Mouse (Mus musculus): Measurements from ENCODE around the gene Gm39566. TPM values are rescaled to one million over a fixed set of nuclear protein-coding genes. Genes with fewer than 3 reads are reported as not detected.

Gene Gm39566
- polyA plus RNA-seq, 1 experiment from 2014 or later: not detected

DNA sequence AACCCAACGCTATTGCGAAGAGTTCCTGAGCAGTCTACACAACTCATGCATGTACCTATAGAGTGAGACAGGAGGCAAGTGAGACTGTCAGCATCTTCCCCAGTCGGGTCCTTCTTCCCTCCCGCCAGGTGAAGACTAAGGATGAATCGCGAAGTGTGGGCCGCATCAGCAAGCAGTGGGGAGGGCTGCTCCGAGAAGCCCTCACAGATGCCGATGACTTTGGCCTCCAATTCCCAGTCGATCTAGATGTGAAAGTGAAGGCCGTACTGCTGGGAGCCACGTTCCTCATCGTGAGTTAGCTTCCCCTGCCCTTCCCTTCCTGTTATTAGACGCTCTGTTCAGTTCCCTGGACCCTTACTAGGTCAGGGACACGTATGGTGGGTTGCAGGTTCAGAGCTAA lies 34.8 kb upstream of the Gm39566 start:
- Histone ChIP-seq H3K4me3 (ENCODE audit: low read length) (no peak overlapping the region), H3K27ac (ENCODE audit: low read depth, low read length) (no peak overlapping the region), H3K9me3 (ENCODE audit: control insufficient read depth, low read length) (no peaks in the 10 kb centered on the region), H3K36me3 (ENCODE audit: control insufficient read depth, insufficient read depth, low read length) (peaks cover 43% of the 10 kb centered on the region), H3K4me2 (replicated peaks; ENCODE audit: low read depth, low read length) (no peak overlapping the region), H3K4me1 (ENCODE audit: control insufficient read depth, insufficient read depth, low read length) (peaks cover 8% of the 10 kb centered on the region; the same call in 1 of the 2 replicates), H3K9ac (ENCODE audit: low read depth, low read length) (no peak overlapping the region), H3K27me3 (ENCODE audit: control insufficient read depth, insufficient read depth, low read length) (no peaks in the 10 kb centered on the region)
- 93% methylated on average over 15 of the region's 15 CpGs for whole genome bisulfite sequencing
- no peak for ATAC-seq (ENCODE audit: low FRiP score, low TSS enrichment)

DNA sequence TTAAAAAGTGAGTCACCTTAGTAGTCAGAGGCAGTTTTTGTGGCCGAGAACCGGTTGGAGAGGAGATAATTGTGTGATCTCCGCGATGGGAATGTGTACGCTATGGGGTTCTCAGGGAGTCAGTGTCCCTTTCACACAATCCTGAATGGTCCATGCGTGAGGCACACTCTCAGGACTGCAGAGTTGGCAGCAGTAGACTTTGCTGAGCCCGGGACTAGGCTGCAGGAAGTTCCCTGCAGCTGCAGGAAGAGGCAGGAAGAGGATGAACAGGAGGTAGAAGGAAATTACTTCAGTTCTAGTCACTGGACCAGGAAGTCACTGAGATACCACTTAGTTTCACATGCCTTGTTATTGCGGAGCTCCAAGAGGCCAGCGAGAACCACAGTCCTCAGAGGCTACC lies 34.0 kb upstream of the Gm39566 start:
- Histone ChIP-seq H3K4me1 (ENCODE audit: control insufficient read depth, insufficient read depth, low read length) (peaks cover 8% of the 10 kb centered on the region; the same call in 1 of the 2 replicates), H3K36me3 (ENCODE audit: control insufficient read depth, insufficient read depth, low read length) (peaks cover 43% of the 10 kb centered on the region)

DNA sequence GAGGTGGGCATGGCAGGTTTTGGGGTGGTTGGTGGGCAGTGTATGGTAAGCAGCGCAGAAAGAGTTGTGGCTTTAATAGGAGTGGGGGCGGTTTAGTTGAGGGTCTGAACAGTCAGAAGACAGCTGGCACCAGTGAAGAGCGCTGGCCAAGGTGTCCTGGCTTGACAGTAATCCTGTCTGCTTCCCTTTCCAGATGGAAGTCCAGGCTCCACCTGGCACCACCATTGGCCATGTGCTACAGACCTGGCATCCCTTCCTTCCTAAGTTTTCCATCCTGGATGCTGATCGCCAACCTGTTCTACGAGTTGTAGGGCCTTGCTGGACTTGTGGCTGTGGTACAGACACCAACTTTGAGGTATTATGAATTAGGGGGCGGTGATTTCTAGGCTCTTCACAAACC lies 32.9 kb upstream of the Gm39566 start:
- Histone ChIP-seq H3K27me3 (ENCODE audit: control insufficient read depth, insufficient read depth, low read length) (no peaks in the 10 kb centered on the region), H3K9ac (ENCODE audit: low read depth, low read length) (no peak overlapping the region), H3K36me3 (ENCODE audit: control insufficient read depth, insufficient read depth, low read length) (peaks cover 43% of the 10 kb centered on the region), H3K27ac (ENCODE audit: low read depth, low read length) (no peak overlapping the region), H3K4me3 (ENCODE audit: low read length) (peak overlapping the region; percentile 80; the same call in 1 of the 2 replicates), H3K9me3 (ENCODE audit: control insufficient read depth, low read length) (no peaks in the 10 kb centered on the region), H3K4me2 (replicated peaks; ENCODE audit: low read depth, low read length) (peak overlapping the region; percentile 82; the same call in 1 of the 2 replicates), H3K4me1 (ENCODE audit: control insufficient read depth, insufficient read depth, low read length) (peaks cover 8% of the 10 kb centered on the region; the same call in 1 of the 2 replicates)
- WGBS: 97% methylated on average over 6 of the region's 6 CpGs
- no peak for ATAC-seq (ENCODE audit: low FRiP score, low TSS enrichment)

More for the DNA sequence above, 34.0 kb upstream of the Gm39566 start:
- Histone ChIP-seq H3K4me3 (ENCODE audit: low read length) (no peak overlapping the region), H3K27me3 (ENCODE audit: control insufficient read depth, insufficient read depth, low read length) (no peaks in the 10 kb centered on the region), H3K9ac (ENCODE audit: low read depth, low read length) (no peak overlapping the region), H3K27ac (ENCODE audit: low read depth, low read length) (no peak overlapping the region), H3K9me3 (ENCODE audit: control insufficient read depth, low read length) (no peaks in the 10 kb centered on the region), H3K4me2 (replicated peaks; ENCODE audit: low read depth, low read length) (no peak overlapping the region)
- ATAC-seq (ENCODE audit: low FRiP score, low TSS enrichment): no peak
- WGBS: 85% methylated on average over 9 of the region's 9 CpGs

DNA sequence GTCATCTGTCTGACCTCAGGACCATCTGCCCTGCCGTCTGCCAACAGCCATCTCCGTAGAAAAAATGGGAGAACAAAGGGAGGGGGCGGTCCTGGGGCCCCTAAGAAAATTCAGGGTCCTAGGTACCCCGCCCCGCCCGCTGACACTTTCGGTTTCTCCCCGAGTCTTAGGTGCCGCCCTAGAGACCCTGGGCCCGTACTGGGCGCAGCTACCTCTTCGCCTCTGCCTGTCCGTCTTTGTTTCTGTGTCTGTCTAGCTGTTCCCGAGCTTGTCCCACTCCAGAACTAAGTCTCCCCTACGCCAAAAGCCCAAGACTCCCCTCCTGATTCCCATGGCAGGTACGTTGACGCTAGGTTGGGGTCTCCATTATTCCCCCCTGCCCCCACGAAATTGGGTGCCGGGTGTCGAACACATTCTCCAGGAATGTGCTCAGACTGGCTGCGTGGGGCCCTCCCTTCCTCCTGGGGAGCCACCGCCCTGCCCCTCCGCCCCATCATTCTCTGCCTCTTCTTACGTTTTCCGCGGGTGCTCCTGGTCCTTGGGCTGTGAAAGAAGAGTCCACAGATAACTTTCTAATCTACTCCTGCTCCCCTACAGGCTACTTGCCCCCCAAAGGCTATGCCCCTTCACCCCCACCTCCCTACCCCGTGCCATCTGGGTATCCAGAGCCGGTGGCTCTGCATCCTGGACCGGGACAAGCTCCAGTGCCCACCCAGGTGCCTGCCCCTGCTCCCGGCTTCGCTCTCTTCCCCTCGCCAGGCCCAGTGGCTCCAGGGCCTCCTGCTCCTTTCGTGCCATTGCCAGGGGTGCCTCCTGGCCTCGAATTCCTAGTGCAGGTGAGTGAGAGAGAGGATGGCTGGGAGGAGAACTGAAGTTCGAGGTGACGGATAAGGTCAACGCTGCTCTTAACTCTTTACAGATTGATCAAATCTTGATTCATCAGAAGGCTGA lies 31.9 kb upstream of the Gm39566 start:
- Histone ChIP-seq H3K27ac (ENCODE audit: low read depth, low read length) (peak overlapping the region; percentile 97), H3K9ac (ENCODE audit: low read depth, low read length) (peak overlapping the region; percentile 86), H3K4me2 (replicated peaks; ENCODE audit: low read depth, low read length) (peak overlapping the region; percentile 82), H3K36me3 (ENCODE audit: control insufficient read depth, insufficient read depth, low read length) (peaks cover 39% of the 10 kb centered on the region), H3K27me3 (ENCODE audit: control insufficient read depth, insufficient read depth, low read length) (no peaks in the 10 kb centered on the region), H3K9me3 (ENCODE audit: control insufficient read depth, low read length) (no peaks in the 10 kb centered on the region), H3K4me3 (ENCODE audit: low read length) (peak overlapping the region; percentile 80), H3K4me1 (ENCODE audit: control insufficient read depth, insufficient read depth, low read length) (peaks cover 8% of the 10 kb centered on the region; the same call in 1 of the 2 replicates)
- peak; percentile 45 for ATAC-seq (ENCODE audit: low FRiP score, low TSS enrichment)
- 7% methylated on average over 37 of the region's 37 CpGs for WGBS

DNA sequence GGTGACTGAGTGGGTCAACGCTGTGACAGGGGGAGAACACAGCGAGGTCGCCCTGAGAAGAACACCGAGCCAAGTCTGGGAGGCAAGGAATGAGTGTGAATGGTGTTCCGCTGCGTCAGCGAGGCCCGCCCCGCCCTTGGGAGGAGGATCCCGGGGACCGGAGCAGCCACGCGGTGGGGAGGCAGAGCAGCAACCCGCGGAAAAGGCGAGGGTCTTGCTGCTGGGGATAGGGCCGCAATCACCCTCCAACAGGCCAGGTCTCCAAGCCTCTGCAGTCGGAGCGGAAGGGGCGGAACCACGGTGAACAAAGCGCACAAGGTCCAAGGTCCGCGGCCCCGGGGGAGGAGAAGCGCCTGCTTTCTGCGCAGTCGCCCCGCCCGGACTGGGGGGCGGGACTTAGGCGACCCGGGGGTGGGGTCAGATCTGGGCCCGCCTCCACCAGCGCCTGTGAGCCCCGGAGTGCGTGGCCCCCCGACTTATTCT lies 31.1 kb upstream of the Gm39566 start, which contains the start of gene Plscr3:
TSS of gene Plscr3 (plus strand) at position 179 of the 483 bp plus-strand sequence.
- peak; percentile 94 for ATAC-seq (ENCODE audit: low FRiP score, low TSS enrichment)
- Histone ChIP-seq H3K4me2 (replicated peaks; ENCODE audit: low read depth, low read length) (peak within 1 kb of the TSS; percentile 82), H3K4me3 (ENCODE audit: low read length) (peak within 1 kb of the TSS; percentile 80), H3K36me3 (ENCODE audit: control insufficient read depth, insufficient read depth, low read length) (peaks cover 32% of the 10 kb centered on the region), H3K27ac (ENCODE audit: low read depth, low read length) (peak within 1 kb of the TSS; percentile 97), H3K9ac (ENCODE audit: low read depth, low read length) (peak within 1 kb of the TSS; percentile 86), H3K27me3 (ENCODE audit: control insufficient read depth, insufficient read depth, low read length) (no peaks in the 10 kb centered on the region), H3K9me3 (ENCODE audit: control insufficient read depth, low read length) (no peaks in the 10 kb centered on the region), H3K4me1 (ENCODE audit: control insufficient read depth, insufficient read depth, low read length) (peaks cover 8% of the 10 kb centered on the region; the same call in 1 of the 2 replicates)
- under 1% methylated on average over 38 of the region's 38 CpGs for WGBS

DNA sequence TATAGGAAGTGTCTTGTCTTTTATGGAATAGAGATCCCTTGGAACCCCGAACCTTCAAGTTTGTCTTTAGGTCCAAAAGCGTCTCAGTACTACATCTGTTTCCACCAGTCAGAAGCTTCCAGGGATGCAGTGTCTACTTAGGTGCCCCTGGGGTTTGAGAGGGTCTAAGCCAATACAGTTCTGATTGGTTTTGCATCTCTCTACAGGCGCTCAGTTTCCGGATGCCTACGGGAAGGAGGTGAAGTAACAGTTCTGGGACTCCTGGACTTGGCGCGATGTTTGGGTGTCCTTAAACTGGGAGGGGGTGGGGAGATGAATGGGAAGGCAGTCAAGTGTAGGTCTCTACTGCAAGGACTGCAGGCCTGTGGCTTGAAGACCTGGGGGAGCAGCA lies 23.6 kb upstream of the Gm39566 start:
- Histone ChIP-seq H3K36me3 (ENCODE audit: control insufficient read depth, insufficient read depth, low read length) (no peaks in the 10 kb centered on the region), H3K4me3 (ENCODE audit: low read length) (peak overlapping the region; percentile 73), H3K9ac (ENCODE audit: low read depth, low read length) (peak overlapping the region; percentile 63), H3K4me1 (ENCODE audit: control insufficient read depth, insufficient read depth, low read length) (peaks cover 42% of the 10 kb centered on the region), H3K27ac (ENCODE audit: low read depth, low read length) (peak overlapping the region; percentile 83), H3K4me2 (replicated peaks; ENCODE audit: low read depth, low read length) (peak overlapping the region; percentile 98), H3K9me3 (ENCODE audit: control insufficient read depth, low read length) (no peaks in the 10 kb centered on the region), H3K27me3 (ENCODE audit: control insufficient read depth, insufficient read depth, low read length) (0 out of 2 replicates have a peak, but pooled peaks cover 2% of the 10 kb centered on the region)
- 2% methylated on average over 7 of the region's 7 CpGs for WGBS
- no peak for ATAC-seq (ENCODE audit: low FRiP score, low TSS enrichment)

DNA sequence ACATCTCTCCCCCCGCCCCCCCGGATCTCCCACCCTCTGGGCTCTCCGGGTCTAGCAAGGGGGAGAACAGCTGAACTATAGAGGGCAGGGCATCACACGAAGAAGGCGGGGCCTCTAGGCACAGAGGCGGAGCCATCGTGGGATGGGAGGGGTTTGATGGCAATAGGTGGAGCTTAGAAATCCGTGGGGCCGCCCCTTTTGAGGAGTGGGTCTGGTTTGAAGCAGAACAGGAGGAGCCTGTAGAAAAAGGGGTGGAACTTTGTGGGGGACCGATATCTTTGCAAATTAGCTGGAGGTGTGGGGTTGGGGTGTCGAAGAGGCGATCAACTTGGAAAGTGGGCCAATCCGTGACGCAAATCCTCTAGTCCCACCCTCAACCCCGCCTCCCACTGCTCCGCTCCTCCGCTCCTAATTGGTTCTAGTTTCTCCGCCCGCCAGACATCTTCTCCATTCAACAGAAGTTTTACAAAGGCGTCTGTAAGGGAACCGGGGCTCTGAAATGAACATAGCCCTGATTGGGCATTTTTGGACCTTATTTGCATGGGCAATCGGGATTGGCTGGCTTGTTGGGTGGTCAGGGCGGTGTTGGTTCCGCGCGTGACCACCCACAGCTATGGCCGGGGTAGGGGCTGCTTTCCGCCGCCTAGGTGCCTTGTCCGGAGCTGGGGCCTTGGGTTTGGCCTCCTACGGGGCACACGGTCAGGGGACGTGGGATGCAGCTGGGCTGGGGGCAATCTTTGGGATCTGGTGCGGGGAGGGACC lies 23.0 kb upstream of the Gm39566 start, which contains the start of gene Tmem256:
TSS of gene Tmem256 (plus strand) at position 563 of the 762 bp plus-strand sequence.
- H3K4me2 ChIP-seq (replicated peaks; ENCODE audit: low read depth, low read length): peak within 1 kb of the TSS; percentile 98
- peak within 1 kb of the TSS; percentile 73 for H3K4me3 ChIP-seq (ENCODE audit: low read length)
- no peaks in the 10 kb centered on the region for H3K9me3 ChIP-seq (ENCODE audit: control insufficient read depth, low read length)
- H3K4me1 ChIP-seq (ENCODE audit: control insufficient read depth, insufficient read depth, low read length): peaks cover 46% of the 10 kb centered on the region
- peak; percentile 90 for ATAC-seq (ENCODE audit: low FRiP score, low TSS enrichment)
- WGBS: under 1% methylated on average over 34 of the region's 34 CpGs
- peak within 1 kb of the TSS; percentile 79 for H3K9ac ChIP-seq (ENCODE audit: low read depth, low read length)
- peak within 1 kb of the TSS; percentile 83 for H3K27ac ChIP-seq (ENCODE audit: low read depth, low read length)
- H3K27me3 ChIP-seq (ENCODE audit: control insufficient read depth, insufficient read depth, low read length): 0 out of 2 replicates have a peak, but pooled peaks cover 2% of the 10 kb centered on the region
- H3K36me3 ChIP-seq (ENCODE audit: control insufficient read depth, insufficient read depth, low read length): peaks cover 4% of the 10 kb centered on the region; the same call in 1 of the 2 replicates

DNA sequence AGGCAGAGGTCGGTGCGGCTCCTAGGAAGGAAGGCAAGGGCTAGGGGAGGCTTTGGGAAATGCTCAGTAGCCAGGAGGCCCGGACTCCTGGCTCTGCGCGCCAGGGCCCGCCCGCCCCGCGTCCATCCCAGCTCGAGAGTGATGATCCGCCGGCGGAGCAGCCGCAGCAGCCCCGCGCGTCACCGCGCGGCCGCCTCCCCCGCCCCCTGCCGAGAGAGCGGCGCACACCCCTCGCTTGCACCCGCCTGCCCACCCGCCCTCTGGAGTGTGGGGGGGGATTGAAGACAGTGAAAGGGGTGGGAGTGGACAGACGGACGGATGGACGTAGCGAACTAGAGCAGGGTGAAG lies 22.5 kb upstream of the Gm39566 start, which contains the start of gene Nlgn2:
TSS of gene Nlgn2 (minus strand) at position 181 of the 348 bp plus-strand sequence.
- Histone ChIP-seq H3K9me3 (ENCODE audit: control insufficient read depth, low read length) (no peaks in the 10 kb centered on the region), H3K36me3 (ENCODE audit: control insufficient read depth, insufficient read depth, low read length) (peaks cover 10% of the 10 kb centered on the region; the same call in 1 of the 2 replicates), H3K4me3 (ENCODE audit: low read length) (peak within 1 kb of the TSS; percentile 73), H3K4me1 (ENCODE audit: control insufficient read depth, insufficient read depth, low read length) (peaks cover 46% of the 10 kb centered on the region), H3K27me3 (ENCODE audit: control insufficient read depth, insufficient read depth, low read length) (0 out of 2 replicates have a peak, but pooled peaks cover 2% of the 10 kb centered on the region), H3K9ac (ENCODE audit: low read depth, low read length) (peak within 1 kb of the TSS; percentile 79), H3K4me2 (replicated peaks; ENCODE audit: low read depth, low read length) (peak within 1 kb of the TSS; percentile 98), H3K27ac (ENCODE audit: low read depth, low read length) (peak within 1 kb of the TSS; percentile 83)
- 0% methylated on average over 24 of the region's 32 CpGs for WGBS
- no peak for ATAC-seq (ENCODE audit: low FRiP score, low TSS enrichment)

Measured in kidney, embryonic 14.5 days (tissue).